Mouse (Mus musculus): ENCODE measurements around the gene Ctsc. TPM values are rescaled to one million over a fixed set of nuclear protein-coding genes. Genes with fewer than 3 reads are reported as not detected.

The Ctsc gene
- polyA plus RNA-seq, 1 experiment from 2014 or later = 87.8 TPM

- Histone ChIP-seq H3K27me3 (no peaks in the 10 kb centered on the region), H3K4me1 (no peaks in the 10 kb centered on the region), H3K27ac (no peak overlapping the region), H3K36me3 (no peaks in the 10 kb centered on the region), H3K4me2 (no peak overlapping the region), H3K9ac (no peak overlapping the region), H3K4me3 (no peak overlapping the region), H3K9me3 (no peaks in the 10 kb centered on the region)
- no peak for ATAC-seq (ENCODE audit: insufficient number of reproducible peaks, low FRiP score, low TSS enrichment, low read depth)
- 65% methylated on average over 3 of the region's 3 CpGs for WGBS
Observed at GRCm38 (mm10) chr7:88306725-88307124, 28.8 kb downstream of the Ctsc start.

- Histone ChIP-seq H3K27me3 (no peaks in the 10 kb centered on the region), H3K9me3 (no peaks in the 10 kb centered on the region), H3K27ac (no peak overlapping the region), H3K36me3 (no peaks in the 10 kb centered on the region), H3K4me3 (no peak overlapping the region), H3K4me2 (no peak overlapping the region), H3K4me1 (no peaks in the 10 kb centered on the region), H3K9ac (no peak overlapping the region)
- ATAC-seq (ENCODE audit: insufficient number of reproducible peaks, low FRiP score, low TSS enrichment, low read depth) = no peak
- 79% methylated on average over 3 of the region's 3 CpGs for WGBS
Observed at GRCm38 (mm10) chr7:88310398-88311180, 32.7 kb downstream of the Ctsc start.

GRCm38 (mm10) chr7:88316408-88316807 lies 38.5 kb downstream of the Ctsc start:
- 61% methylated on average over 3 of the region's 3 CpGs for WGBS
- ATAC-seq (ENCODE audit: insufficient number of reproducible peaks, low FRiP score, low TSS enrichment, low read depth) = no peak

GRCm38 (mm10) chr7:88318474-88318873 lies 40.6 kb downstream of the Ctsc start:
- no peak for ATAC-seq (ENCODE audit: insufficient number of reproducible peaks, low FRiP score, low TSS enrichment, low read depth)
- WGBS = 47% methylated on average over 1 of the region's 1 CpGs
- H3K36me3 ChIP-seq = no peaks in the 10 kb centered on the region
- no peak overlapping the region for H3K9ac ChIP-seq
- H3K27ac ChIP-seq = no peak overlapping the region
- no peaks in the 10 kb centered on the region for H3K9me3 ChIP-seq
- peaks cover 5% of the 10 kb centered on the region; the same call in 1 of the 2 replicates for H3K4me1 ChIP-seq
- H3K27me3 ChIP-seq = no peaks in the 10 kb centered on the region
- H3K4me2 ChIP-seq = no peak overlapping the region
- H3K4me3 ChIP-seq = no peak overlapping the region

More at GRCm38 (mm10) chr7:88316408-88316807, 38.5 kb downstream of the Ctsc start:
- Histone ChIP-seq H3K9me3 (no peaks in the 10 kb centered on the region), H3K4me1 (peaks cover 5% of the 10 kb centered on the region; the same call in 1 of the 2 replicates), H3K4me3 (no peak overlapping the region), H3K36me3 (no peaks in the 10 kb centered on the region), H3K27me3 (no peaks in the 10 kb centered on the region), H3K9ac (no peak overlapping the region), H3K4me2 (no peak overlapping the region), H3K27ac (no peak overlapping the region)

GRCm38 (mm10) chr7:88318904-88319303 lies 41.0 kb downstream of the Ctsc start:
- Histone ChIP-seq H3K4me2 (no peak overlapping the region), H3K36me3 (no peaks in the 10 kb centered on the region), H3K27ac (no peak overlapping the region), H3K27me3 (no peaks in the 10 kb centered on the region), H3K4me3 (no peak overlapping the region), H3K9me3 (no peaks in the 10 kb centered on the region), H3K4me1 (peaks cover 5% of the 10 kb centered on the region; the same call in 1 of the 2 replicates), H3K9ac (no peak overlapping the region)
- no peak for ATAC-seq (ENCODE audit: insufficient number of reproducible peaks, low FRiP score, low TSS enrichment, low read depth)
- WGBS = 83% methylated on average over 2 of the region's 2 CpGs

GRCm38 (mm10) chr7:88319414-88320140 lies 41.7 kb downstream of the Ctsc start:
- no peak for ATAC-seq (ENCODE audit: insufficient number of reproducible peaks, low FRiP score, low TSS enrichment, low read depth)
- no peaks in the 10 kb centered on the region for H3K27me3 ChIP-seq
- WGBS = 87% methylated on average over 3 of the region's 3 CpGs
- no peak overlapping the region for H3K4me3 ChIP-seq
- H3K27ac ChIP-seq = no peak overlapping the region
- no peak overlapping the region for H3K9ac ChIP-seq
- H3K4me2 ChIP-seq = no peak overlapping the region
- H3K9me3 ChIP-seq = no peaks in the 10 kb centered on the region
- H3K36me3 ChIP-seq = no peaks in the 10 kb centered on the region
- peaks cover 5% of the 10 kb centered on the region; the same call in 1 of the 2 replicates for H3K4me1 ChIP-seq

- Histone ChIP-seq H3K27ac (no peak overlapping the region), H3K4me3 (no peak overlapping the region)
- WGBS = 47% methylated on average over 12 of the region's 12 CpGs
Observed at GRCm38 (mm10) chr7:88320628-88321336, 42.9 kb downstream of the Ctsc start.

GRCm38 (mm10) chr7:88322431-88322830 lies 44.5 kb downstream of the Ctsc start:
- WGBS = 77% methylated on average over 2 of the region's 2 CpGs
- Histone ChIP-seq H3K27me3 (no peaks in the 10 kb centered on the region), H3K4me2 (no peak overlapping the region), H3K4me3 (no peak overlapping the region), H3K27ac (no peak overlapping the region), H3K9ac (no peak overlapping the region), H3K9me3 (no peaks in the 10 kb centered on the region), H3K36me3 (no peaks in the 10 kb centered on the region), H3K4me1 (peaks cover 5% of the 10 kb centered on the region; the same call in 1 of the 2 replicates)
- ATAC-seq (ENCODE audit: insufficient number of reproducible peaks, low FRiP score, low TSS enrichment, low read depth) = no peak

More at GRCm38 (mm10) chr7:88320628-88321336, 42.9 kb downstream of the Ctsc start:
- ATAC-seq (ENCODE audit: insufficient number of reproducible peaks, low FRiP score, low TSS enrichment, low read depth) = 0 out of 2 replicates have a peak, but pooled peaks have one; percentile 14
- Histone ChIP-seq H3K4me1 (peaks cover 5% of the 10 kb centered on the region; the same call in 1 of the 2 replicates), H3K27me3 (no peaks in the 10 kb centered on the region), H3K9me3 (no peaks in the 10 kb centered on the region), H3K9ac (no peak overlapping the region), H3K36me3 (no peaks in the 10 kb centered on the region), H3K4me2 (no peak overlapping the region)

GRCm38 (mm10) chr7:88327495-88327894 lies 49.6 kb downstream of the Ctsc start:
- Histone ChIP-seq H3K27me3 (no peaks in the 10 kb centered on the region), H3K27ac (no peak overlapping the region), H3K9me3 (no peaks in the 10 kb centered on the region), H3K4me1 (no peaks in the 10 kb centered on the region), H3K4me2 (no peak overlapping the region), H3K9ac (no peak overlapping the region), H3K36me3 (no peaks in the 10 kb centered on the region), H3K4me3 (no peak overlapping the region)
- no peak for ATAC-seq (ENCODE audit: insufficient number of reproducible peaks, low FRiP score, low TSS enrichment, low read depth)

GRCm38 (mm10) chr7:88343828-88344227 lies 65.9 kb downstream of the Ctsc start:
- Histone ChIP-seq H3K9me3 (no peaks in the 10 kb centered on the region), H3K9ac (no peak overlapping the region), H3K4me3 (no peak overlapping the region), H3K4me2 (no peak overlapping the region), H3K27ac (no peak overlapping the region), H3K36me3 (no peaks in the 10 kb centered on the region), H3K4me1 (no peaks in the 10 kb centered on the region), H3K27me3 (no peaks in the 10 kb centered on the region)
- ATAC-seq (ENCODE audit: insufficient number of reproducible peaks, low FRiP score, low TSS enrichment, low read depth) = no peak

GRCm38 (mm10) chr7:88346035-88346434 lies 68.2 kb downstream of the Ctsc start:
- no peak overlapping the region for H3K4me3 ChIP-seq
- no peak for ATAC-seq (ENCODE audit: insufficient number of reproducible peaks, low FRiP score, low TSS enrichment, low read depth)
- no peaks in the 10 kb centered on the region for H3K9me3 ChIP-seq
- no peak overlapping the region for H3K9ac ChIP-seq
- H3K27ac ChIP-seq = no peak overlapping the region
- no peaks in the 10 kb centered on the region for H3K4me1 ChIP-seq
- H3K27me3 ChIP-seq = no peaks in the 10 kb centered on the region
- 66% methylated on average over 1 of the region's 1 CpGs for WGBS
- no peak overlapping the region for H3K4me2 ChIP-seq
- no peaks in the 10 kb centered on the region for H3K36me3 ChIP-seq

Measured in limb, embryonic 15.5 days (tissue).